Mouse (Mus musculus) embryonic facial prominence, embryonic 14.5 days (tissue): ENCODE measurements around the gene Ldhb. TPM values are rescaled to one million over a fixed set of nuclear protein-coding genes. Genes with fewer than 3 reads are reported as not detected.
A peak's percentile ranks its signal among the peaks of the same experiment; 100 is the strongest.

Experiments
- ATAC-seq: fragments of 200-750 bp; cut with Nextera tagmentation; 2 replicates; pipeline ENCODE4 v1.8.0; 2017; ENCODE audit warnings: low read depth, moderate number of reproducible peaks, moderate TSS enrichment
- DNase-seq: peaks from one replicate; pipeline ENCODE4 v3.0.0-alpha.2; 2015; ENCODE audit warnings: low spot score
- H3K27ac ChIP-seq: fragments of 300-500 bp; sonication (generic); replicated peaks from 2 replicates; pipeline ENCODE4 v1.5.1; 2014; ENCODE audit warnings: low read depth, mild to moderate bottlenecking, low read length, moderate library complexity
- H3K27me3 ChIP-seq: fragments of 300-500 bp; sonication (generic); replicated peaks from 2 replicates; pipeline ENCODE4 v1.6.1; 2014; ENCODE audit warnings: low read length; ENCODE audit not compliant: control insufficient read depth, insufficient read depth
- H3K36me3 ChIP-seq: fragments of 300-500 bp; sonication (generic); 2 replicates; pipeline ENCODE4 v1.6.1; 2014; ENCODE audit warnings: low read length, mixed read lengths; ENCODE audit not compliant: control insufficient read depth, insufficient read depth
- H3K4me1 ChIP-seq: fragments of 300-500 bp; sonication (generic); 2 replicates; pipeline ENCODE4 v1.6.1; 2014; ENCODE audit warnings: antibody characterized with exemption, low read length; ENCODE audit not compliant: control insufficient read depth, insufficient read depth
- H3K4me2 ChIP-seq: fragments of 300-500 bp; sonication (generic); 2 replicates; pipeline ENCODE4 v1.6.1; 2014; ENCODE audit warnings: low read depth, mild to moderate bottlenecking, low read length, moderate library complexity, mixed read lengths
- H3K4me3 ChIP-seq: fragments of 300-500 bp; sonication (generic); 2 replicates; pipeline ENCODE4 v1.5.1; 2014; ENCODE audit warnings: low read depth, mild to moderate bottlenecking, low read length
- H3K9ac ChIP-seq: fragments of 300-500 bp; sonication (generic); 2 replicates; pipeline ENCODE4 v1.6.1; 2014; ENCODE audit warnings: low read depth, mild to moderate bottlenecking, low read length, moderate library complexity, mixed read lengths
- H3K9me3 ChIP-seq: fragments of 300-500 bp; sonication (generic); 2 replicates; pipeline ENCODE4 v1.6.1; 2016; ENCODE audit warnings: low read length; ENCODE audit not compliant: control insufficient read depth
- WGBS: fragments of 180-500 bp; shearing (Covaris S2); extraction: QIAGEN DNeasy Blood & Tissue Kit; methylation state at CpG from one replicate; pipeline ENCODE4 v1.1.7; 2014; 5-methylcytosine and 5-hydroxymethylcytosine counted together
- polyA plus RNA-seq: library from polyadenylated mRNA; unstranded; fragments of >200 nt; fragmentation: Nextera tagmentation; extraction: Ambion mirVana; gene quantifications from 2 replicates; pipeline ENCODE4 v1.2.1, GENCODE M21; 2014

The Ldhb gene
- polyA plus RNA-seq, 1 experiment from 2014 or later, result 218 TPM

DNA sequence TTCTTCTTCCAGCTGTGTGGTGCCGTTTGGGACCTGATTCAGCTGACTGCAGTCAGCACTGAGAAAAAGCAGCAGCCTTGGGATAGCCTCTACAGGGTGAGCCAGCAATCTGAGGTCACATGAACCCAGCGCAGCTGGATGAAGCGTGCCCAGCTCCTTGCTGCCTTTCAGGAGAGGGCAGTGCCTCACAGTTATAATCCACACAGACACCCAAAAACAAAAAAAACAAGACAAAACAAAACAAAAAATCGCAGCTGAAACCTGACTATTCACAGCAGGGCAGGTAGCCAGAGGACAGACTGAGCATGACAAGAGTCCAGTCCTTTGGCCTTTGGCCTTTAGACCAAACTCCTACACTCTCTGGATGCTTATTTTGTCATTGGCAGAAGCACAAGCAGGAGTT is 35.0 kb downstream of the Ldhb start, which contains the start of gene Gys2:
Gene Gys2, minus strand, starts transcription at position 309 of the 403 bp plus-strand sequence.
- H3K9me3 ChIP-seq, result no peaks in the 10 kb centered on the region
- H3K9ac ChIP-seq, result no peak within 1 kb of the TSS
- H3K4me1 ChIP-seq, result no peaks in the 10 kb centered on the region
- ATAC-seq, result no peak
- no peak within 1 kb of the TSS for H3K4me2 ChIP-seq
- no peak within 1 kb of the TSS for H3K27ac ChIP-seq
- 57% methylated on average over 4 of the region's 4 CpGs for WGBS
- no peaks in the 10 kb centered on the region for H3K36me3 ChIP-seq
- H3K4me3 ChIP-seq, result no peak within 1 kb of the TSS
- H3K27me3 ChIP-seq, result no peaks in the 10 kb centered on the region
- no peak for DNase-seq

DNA sequence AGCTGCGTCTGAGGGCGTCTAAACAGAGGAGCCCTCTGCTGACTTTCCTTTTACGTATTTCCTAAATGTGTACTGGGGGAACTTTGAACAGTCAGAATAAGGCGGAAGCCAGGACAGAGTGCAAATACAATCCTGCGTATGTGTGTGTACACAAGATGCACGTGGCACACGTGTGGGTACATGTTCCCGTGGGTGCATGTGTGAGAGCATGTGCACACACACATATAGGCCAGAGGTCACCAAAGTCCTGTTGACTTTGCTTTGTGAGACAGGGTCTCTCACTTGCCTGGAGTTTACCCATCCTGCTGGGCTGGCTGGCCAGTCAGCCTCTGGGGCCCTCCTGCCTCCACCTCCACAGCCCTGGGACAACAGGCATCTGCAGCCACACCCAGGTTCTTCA is 36.6 kb downstream of the Ldhb start:
- no peaks in the 10 kb centered on the region for H3K27me3 ChIP-seq
- H3K9me3 ChIP-seq, result no peaks in the 10 kb centered on the region
- H3K4me3 ChIP-seq, result no peak overlapping the region
- H3K36me3 ChIP-seq, result no peaks in the 10 kb centered on the region
- no peak overlapping the region for H3K4me2 ChIP-seq
- ATAC-seq (no peak), DNase-seq (no peak)
- H3K27ac ChIP-seq, result no peak overlapping the region
- no peaks in the 10 kb centered on the region for H3K4me1 ChIP-seq
- H3K9ac ChIP-seq, result no peak overlapping the region
- WGBS, result 79% methylated on average over 8 of the region's 8 CpGs

DNA sequence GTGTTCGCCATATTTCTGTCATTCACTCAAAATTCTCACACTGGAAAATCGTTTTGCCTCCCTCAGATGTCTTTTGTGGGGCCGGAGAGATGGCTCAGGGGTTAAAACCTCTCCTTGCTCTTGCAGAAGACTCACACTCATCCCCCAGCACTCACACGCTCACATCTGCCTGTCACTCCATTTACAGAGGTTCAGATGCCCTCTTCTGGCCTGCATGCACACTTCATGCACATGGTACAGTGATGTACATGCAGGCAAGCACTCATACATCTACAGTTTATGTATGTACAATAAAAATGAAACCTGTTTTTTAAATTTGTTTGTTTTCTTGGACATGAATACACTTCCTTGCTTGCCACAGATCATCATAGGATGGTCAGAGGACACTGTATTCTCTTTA is 38.2 kb downstream of the Ldhb start:
- WGBS, result 51% methylated on average over 4 of the region's 4 CpGs
- ATAC-seq (peak; percentile 63; the same call in 1 of the 2 replicates), DNase-seq (peak; percentile 48)
- Histone ChIP-seq H3K36me3 (no peaks in the 10 kb centered on the region), H3K9ac (no peak overlapping the region), H3K4me3 (no peak overlapping the region), H3K4me1 (no peaks in the 10 kb centered on the region), H3K9me3 (no peaks in the 10 kb centered on the region), H3K4me2 (no peak overlapping the region), H3K27ac (no peak overlapping the region), H3K27me3 (no peaks in the 10 kb centered on the region)

DNA sequence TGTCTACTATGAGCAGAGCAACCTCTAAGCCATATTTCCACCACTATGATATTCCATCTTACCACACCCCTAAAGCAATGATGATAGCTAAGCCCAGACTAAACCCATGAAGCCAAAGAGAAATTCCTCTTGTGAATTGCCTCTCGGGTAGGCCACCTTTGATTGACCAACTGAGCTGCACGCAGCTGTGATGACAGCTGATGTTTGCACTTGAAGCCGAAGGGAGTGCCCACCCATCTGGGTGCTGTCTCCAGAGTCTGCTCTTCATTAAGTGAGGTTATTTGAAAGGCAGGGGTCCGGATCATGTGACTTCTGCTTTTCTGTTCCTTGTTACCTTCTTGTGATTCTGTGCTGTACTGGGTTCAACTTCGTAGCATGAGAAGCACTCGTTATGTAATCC is 45.6 kb downstream of the Ldhb start:
- Histone ChIP-seq H3K4me2 (no peak overlapping the region), H3K4me1 (no peaks in the 10 kb centered on the region), H3K36me3 (no peaks in the 10 kb centered on the region), H3K9ac (no peak overlapping the region), H3K9me3 (no peaks in the 10 kb centered on the region), H3K27ac (no peak overlapping the region), H3K27me3 (no peaks in the 10 kb centered on the region), H3K4me3 (no peak overlapping the region)
- 41% methylated on average over 6 of the region's 6 CpGs for WGBS
- ATAC-seq (no peak), DNase-seq (peak; percentile 2)

DNA sequence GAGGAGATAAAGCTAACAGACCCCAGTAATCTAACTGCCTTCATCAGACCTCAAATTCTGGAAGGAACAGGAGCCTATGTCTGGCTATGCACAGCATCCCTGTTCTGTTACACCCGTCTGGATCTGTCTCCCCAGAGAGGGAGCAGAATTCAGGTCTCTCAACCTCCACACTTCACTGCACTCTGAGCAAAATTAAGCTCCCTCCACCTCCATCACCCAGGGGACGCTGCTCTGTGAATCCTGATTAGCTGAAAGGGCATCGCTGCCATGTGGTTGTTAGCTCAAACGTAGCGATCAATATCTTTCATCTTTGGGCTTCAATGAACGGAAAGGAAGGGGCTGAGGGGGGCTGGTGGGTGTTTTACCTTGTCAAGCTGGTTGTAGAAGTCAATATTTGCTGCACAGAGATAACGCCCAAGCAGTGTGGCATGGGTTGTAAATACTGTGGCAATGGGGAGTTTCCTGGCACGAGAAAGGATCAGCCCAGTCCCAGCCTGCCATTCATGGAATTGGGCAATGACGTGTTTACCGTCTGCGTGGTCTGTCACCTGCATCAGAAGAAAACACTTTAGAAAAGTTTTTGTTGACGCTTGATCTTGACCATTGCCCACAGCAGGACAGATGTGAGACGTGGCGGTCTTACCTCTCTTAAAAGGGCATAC is 48.6 kb downstream of the Ldhb start:
- Histone ChIP-seq H3K27ac (no peak overlapping the region), H3K9ac (no peak overlapping the region), H3K36me3 (no peaks in the 10 kb centered on the region), H3K4me1 (no peaks in the 10 kb centered on the region), H3K9me3 (no peaks in the 10 kb centered on the region), H3K4me2 (no peak overlapping the region), H3K27me3 (no peaks in the 10 kb centered on the region), H3K4me3 (no peak overlapping the region)
- WGBS, result 75% methylated on average over 14 of the region's 14 CpGs
- ATAC-seq, result no peak
- peak; percentile 4 for DNase-seq

DNA sequence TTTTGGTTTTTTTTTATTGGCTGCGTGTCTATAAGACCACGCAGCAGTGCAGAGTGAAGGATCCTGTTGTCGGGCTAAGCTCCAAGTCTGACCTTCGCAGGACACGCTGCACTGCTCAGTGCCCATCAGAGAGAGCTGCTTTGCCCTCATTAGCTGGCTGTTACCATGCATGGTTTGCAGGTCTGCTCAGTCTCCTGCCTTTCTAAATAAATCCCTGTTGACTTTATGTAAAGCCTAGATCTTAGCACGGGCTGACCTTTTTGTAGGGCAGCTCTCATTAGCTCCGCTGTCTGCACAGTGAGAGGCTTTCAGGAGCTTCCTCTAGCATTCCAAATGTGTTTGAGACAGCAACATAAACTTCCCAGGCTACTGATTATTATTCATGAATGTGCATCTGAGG is 49.7 kb downstream of the Ldhb start:
- no peak overlapping the region for H3K4me2 ChIP-seq
- no peaks in the 10 kb centered on the region for H3K4me1 ChIP-seq
- no peaks in the 10 kb centered on the region for H3K9me3 ChIP-seq
- no peaks in the 10 kb centered on the region for H3K27me3 ChIP-seq
- no peak; the same call in 1 of the 2 replicates for ATAC-seq
- WGBS, result 59% methylated on average over 7 of the region's 7 CpGs
- peak; percentile 6 for DNase-seq
- H3K4me3 ChIP-seq, result no peak overlapping the region
- H3K9ac ChIP-seq, result no peak overlapping the region
- no peak overlapping the region for H3K27ac ChIP-seq
- no peaks in the 10 kb centered on the region for H3K36me3 ChIP-seq

DNA sequence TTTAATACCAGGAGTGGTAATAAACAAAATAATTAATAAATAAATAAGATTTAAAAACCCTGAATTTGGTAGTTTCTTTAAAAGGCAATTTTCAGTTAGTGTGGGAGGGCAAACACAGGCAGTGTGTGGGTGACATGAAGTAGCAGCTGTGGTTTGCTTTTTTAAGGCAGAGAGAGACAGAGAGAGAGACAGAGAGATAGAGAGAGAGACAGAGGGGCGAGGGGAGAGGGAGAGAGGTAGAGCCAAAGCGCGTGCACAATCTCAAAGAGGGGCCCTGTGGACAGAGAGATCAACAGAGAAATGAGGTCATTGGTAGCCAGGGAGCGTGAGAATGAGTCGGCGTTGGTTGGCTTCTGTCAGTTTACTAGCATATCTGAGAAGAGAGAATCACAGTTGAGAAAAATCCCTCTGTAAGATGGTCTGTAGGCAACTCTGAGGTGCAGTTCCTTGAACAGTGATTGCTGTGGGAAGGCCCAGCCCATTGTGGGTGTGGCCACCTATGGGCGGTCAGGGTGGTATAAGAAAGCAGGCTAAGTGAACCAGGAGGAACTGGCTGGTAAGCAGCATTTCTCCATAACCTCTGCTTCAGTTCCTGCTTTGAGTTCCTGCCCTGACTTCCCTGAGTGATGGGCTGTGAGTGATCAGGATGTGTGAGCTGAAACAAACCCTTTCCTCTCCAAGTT is 52.3 kb downstream of the Ldhb start:
- H3K9ac ChIP-seq, result no peak overlapping the region
- no peaks in the 10 kb centered on the region for H3K4me1 ChIP-seq
- DNase-seq, result no peak
- no peak overlapping the region for H3K4me3 ChIP-seq
- no peak overlapping the region for H3K27ac ChIP-seq
- no peaks in the 10 kb centered on the region for H3K36me3 ChIP-seq
- no peak overlapping the region for H3K4me2 ChIP-seq
- WGBS, result 75% methylated on average over 7 of the region's 7 CpGs
- H3K27me3 ChIP-seq, result no peaks in the 10 kb centered on the region
- no peak for ATAC-seq
- H3K9me3 ChIP-seq, result no peaks in the 10 kb centered on the region

DNA sequence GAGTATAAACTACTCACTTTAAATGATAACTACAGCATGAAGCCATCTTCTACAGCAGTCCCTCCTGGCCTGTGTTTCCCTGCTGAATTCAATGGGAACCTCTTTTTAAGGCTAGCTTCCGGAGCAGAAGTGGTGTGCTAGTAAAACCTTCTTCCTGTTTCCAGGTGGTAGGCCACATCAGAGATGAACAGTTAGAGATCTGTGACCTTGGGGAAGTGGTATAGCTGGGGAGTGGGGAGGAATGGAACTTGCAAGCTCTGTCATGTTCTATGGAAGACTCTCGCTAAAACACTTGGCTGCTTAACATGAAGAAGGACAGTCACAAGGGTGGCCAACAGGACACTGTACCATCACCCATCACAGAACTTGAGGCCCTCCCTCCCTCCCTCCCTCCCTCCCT is 54.4 kb downstream of the Ldhb start:
- ATAC-seq (no peak), DNase-seq (no peak)
- Histone ChIP-seq H3K36me3 (no peaks in the 10 kb centered on the region), H3K4me2 (no peak overlapping the region), H3K9me3 (no peaks in the 10 kb centered on the region), H3K27me3 (no peaks in the 10 kb centered on the region), H3K27ac (no peak overlapping the region), H3K9ac (no peak overlapping the region), H3K4me3 (no peak overlapping the region), H3K4me1 (no peaks in the 10 kb centered on the region)
- WGBS, result 58% methylated on average over 2 of the region's 2 CpGs

DNA sequence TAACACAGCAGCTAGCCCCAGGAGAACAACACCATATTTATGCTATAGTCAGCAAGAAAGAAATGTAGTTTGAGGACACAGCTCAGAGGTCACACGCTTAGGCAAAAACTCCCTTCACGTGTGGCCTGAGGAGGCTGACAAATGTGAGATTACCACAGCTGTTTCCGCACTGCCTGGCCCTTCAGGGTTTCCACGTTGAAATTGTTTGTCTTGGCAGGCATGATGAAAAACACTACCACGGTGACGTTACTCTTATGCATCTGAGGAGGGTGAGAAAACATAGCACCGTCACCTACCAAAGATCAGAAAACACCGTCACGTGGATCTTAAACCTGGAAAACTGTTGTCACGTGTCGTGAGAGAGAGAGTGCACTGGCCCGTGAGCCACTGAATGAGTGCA is 56.4 kb downstream of the Ldhb start:
- Histone ChIP-seq H3K9ac (no peak overlapping the region), H3K36me3 (no peaks in the 10 kb centered on the region), H3K27me3 (no peaks in the 10 kb centered on the region), H3K4me2 (no peak overlapping the region), H3K27ac (no peak overlapping the region), H3K9me3 (no peaks in the 10 kb centered on the region), H3K4me3 (no peak overlapping the region), H3K4me1 (no peaks in the 10 kb centered on the region)
- 56% methylated on average over 12 of the region's 12 CpGs for WGBS
- DNase-seq, result peak; percentile 9
- no peak for ATAC-seq
